Mouse (Mus musculus) T-cell, adult 2 months (primary cell): ENCODE measurements around the gene Klhdc8b.

Experiments used
- DNase-seq: peaks from one replicate; pipeline ENCODE4 v3.0.0; 2022; ENCODE audit warnings: low spot score

Gene Klhdc8b

DNA sequence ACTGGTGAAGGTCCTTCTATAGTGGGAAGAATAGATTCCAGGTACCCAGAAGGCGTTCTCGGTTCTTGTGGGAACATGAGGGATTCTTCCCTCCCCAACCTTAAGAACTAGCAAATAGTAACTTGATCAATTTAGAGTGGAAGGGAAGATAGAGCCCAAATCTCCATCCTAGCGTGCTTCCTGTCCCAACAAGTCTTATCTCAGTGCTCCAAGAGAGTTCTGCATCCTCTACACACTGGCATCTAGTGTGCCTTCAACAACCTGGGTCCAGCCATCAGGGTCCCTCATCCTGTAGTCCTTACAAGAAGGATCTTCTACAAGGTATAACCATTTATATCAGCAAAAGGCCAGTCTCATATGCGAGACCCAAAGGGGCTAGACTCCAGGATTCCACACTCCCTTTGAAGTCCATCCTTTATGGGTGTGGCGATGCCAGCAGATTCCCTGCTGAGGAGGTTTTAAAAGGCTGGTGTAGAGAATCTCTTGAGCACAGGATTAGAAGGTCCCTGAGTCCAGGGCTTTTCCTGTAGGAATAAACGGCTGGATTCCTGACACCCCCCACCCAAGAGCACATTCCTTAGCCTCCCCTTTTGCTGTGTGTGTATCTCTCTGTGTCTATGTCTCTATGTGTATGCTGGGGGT, 9.7 kb downstream of the Klhdc8b start:
- no peak for DNase-seq

DNA sequence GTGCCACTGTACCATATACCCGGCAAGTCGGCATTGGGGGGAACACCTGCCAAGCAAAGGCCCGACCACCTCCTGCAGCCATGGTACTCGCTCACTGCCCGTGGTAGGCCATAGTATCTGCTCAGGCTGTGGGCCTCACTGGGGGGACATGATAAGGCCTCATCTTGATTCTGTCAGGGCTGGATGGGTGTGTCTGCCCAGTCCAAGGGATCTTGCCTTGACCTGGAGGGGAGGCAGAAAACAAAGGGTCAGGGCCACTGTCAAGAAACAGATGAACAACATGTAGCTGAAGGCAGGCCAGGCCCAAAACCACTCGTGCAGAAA, 10.2 kb downstream of the Klhdc8b start:
- no peak for DNase-seq

DNA sequence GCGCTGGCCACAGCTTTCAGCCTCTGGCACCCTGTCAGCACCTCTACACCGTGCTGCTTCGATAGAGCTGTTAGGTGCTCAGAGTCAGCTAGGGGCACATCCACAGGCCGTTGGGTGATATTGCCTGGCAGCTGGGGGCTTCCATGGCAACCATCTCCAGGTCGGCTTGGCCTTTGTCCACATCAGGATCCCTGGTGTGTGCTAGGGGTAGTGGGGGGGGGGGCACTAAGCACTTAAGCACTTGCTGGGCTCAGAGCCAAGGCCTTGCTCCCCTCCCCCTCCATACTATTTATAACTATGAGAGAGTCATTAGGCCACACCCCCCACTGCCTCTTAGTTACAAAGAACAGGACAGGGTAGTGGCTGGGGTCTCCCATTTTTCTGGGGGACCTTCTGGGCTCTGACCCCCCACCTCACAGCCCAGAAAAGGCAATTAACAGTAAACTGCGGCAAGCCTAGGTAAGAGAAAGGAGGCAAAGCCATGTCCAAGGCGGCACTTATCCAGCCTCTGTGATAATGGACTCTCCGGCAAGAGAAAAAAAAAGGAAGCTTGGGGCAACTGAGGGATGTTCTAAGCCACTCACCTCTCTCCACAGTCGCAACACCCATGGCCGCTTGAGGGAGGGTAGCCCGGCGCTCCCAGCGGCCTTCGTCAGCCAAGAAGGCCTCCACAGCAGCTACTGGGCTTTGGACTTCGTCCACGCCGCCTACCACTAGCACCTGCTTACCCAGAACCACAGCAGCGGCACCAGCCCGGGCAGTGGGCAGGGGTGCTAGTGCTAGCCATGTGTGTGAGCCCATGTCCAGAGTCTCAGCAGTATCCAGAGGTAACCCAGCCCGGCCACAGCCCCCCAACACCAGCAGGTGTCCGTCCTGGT, 10.8 kb downstream of the Klhdc8b start:
- no peak for DNase-seq

DNA sequence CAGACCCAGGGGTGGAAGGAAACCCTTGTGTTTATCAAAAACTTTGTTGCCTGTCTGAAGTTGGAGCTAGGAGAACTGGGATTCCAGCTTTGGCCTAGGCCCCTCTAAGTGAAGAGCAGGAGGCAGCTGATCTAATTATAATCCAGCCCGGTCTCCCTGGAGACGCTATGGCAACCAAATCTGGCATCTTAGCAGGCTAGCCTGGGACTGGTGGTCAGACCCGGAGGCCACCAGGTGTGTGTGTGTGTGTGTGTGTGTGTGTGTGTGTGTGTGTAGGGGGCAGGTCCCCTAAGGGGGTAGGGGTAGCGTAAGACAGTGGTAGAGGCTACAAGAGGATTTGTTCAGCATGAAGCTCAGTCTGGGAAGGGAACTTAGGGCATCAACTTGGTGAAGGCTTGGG, 11.5 kb downstream of the Klhdc8b start:
- no peak for DNase-seq

DNA sequence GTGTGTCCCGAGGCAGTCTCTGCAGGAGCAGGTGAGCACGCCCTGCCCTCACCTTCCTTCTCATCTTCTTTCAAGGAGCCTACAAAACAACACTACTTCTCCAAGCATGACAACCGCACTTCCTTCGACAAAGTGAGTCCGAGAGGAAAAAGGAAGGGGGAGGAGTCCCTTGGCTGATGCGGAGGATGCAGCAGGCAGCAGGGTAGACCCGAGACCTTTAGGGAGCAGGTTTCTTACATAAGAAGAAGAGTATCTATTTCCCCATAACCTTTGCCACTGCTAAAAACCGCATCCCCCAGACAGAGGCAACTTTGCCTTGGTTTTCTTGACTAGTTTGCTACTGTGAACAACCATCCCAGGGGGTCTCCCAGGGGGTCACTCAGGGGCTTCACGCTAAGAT, 16.3 kb downstream of the Klhdc8b start:
- DNase-seq: peak; percentile 27

DNA sequence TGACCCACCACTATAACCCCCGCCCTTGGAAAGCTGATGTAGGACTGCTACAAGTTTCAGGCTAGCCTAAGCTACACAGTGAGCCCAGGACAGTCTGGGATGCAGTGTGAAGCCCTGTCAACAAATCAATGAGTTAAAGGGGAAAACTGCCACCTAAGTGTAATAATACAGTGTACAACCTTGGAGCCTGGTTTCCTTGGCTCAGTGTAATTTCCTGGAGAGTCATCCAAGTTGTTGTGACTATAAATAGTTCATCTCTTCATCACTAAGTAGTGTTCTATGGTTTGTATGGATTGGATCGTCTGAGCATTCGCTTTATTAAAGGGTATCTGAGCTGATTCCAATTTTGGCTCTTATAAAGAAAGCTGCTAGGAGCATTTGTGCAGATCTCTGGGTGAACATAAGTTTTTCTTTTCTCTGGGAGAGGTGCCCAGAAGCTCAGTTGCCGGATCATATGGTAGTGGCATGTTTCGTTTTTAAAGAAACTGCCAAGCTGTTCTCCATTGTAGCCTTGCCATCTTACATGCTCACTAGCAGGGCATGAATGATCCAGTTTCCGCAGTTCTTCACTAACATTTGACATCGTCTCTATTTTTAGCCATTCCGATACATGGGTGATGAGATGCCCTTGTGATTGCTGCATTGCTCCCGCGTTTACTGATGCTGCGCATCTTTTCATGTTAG, 20.0 kb downstream of the Klhdc8b start:
- no peak for DNase-seq

DNA sequence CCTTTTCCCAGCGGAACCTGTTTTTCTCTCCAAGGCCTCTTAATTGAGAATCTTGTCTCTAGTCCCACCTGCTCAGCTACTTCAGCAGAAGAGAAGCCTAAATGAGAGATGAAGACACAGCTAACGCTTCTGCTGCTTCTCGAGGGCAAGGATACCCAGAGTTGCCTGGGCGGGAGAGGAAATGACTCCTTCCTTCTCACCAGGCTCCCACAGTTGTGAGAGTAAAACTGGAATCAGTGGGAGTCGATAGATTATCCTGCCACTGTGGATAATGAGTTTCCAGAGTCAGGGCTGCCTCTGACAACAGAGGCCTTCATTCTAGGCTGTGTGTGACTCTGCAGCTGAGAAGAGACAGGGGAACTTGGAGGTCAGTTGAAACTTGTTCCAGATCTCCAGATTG, 20.9 kb downstream of the Klhdc8b start:
- DNase-seq: no peak

DNA sequence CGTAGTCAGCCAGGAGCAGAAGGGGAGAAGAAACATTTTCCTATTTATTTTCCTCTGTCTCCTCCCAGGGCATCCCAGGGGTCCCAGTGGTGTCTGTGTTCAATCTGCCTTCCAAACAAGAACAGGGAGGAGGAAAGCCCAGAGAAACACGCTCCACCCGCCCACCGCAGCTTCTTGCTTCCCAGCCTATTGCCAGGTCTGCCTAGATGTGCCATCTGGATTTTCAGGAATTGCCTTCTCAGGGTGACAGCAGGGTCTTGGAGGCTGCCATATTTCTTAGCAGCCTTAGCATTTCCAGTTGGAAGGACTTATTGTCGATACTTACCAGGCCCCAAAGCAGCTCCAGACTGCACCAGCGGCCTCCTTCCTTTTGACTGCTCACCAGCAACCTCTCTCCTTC, 22.2 kb downstream of the Klhdc8b start:
- no peak for DNase-seq

DNA sequence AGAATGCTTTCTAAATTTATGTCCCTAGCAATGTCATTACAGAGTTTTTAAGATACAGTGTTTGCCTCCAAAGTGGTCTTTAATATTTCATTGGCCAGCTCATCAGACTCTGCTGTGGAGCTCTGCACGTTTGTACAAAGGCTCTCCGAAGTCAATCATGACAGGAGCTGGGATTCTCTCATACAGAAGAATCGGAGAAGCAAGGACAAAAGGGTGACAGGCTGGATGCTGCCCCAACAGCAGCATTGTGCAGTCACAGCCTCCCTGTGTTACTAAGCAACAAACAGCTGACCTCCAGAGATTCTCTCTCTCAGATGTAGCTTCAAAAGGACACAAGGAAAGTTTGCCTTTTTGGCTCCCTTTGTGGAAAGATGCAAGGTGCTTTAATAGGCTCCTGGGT, 25.2 kb downstream of the Klhdc8b start, which contains the start of gene BC048562:
TSS of gene BC048562 (plus strand) at position 301 of the 400 bp plus-strand sequence.
- no peak for DNase-seq

DNA sequence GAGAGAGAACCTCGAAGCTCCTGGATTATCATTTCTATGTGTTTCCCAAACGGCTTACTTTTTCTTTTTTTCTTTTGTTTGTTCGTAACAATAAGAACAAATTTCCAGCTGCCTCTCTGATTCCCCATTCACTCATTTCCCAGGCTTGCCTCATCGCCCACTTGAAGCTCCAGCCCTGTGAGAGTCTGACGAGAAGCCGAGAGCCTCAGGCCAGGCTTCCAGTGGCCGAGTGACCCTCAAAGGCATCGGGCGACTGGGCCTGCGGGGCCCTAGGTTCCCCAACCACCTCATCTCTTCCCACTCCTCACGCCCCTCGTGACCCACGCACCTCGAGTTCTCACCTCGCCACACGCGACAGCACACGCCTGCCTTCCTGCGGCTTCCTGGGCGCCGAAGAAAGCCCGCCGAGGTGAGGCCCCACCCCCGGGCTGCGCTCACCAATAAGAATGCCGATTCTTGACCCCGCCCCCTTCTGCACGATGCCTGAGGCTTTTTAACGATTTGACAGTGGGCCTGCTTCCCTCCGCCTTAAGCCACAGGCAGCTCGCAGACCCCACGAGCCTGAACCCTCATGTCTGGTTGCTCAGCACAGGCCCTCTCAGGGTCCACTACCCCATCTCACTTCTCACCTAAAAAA, 29.8 kb downstream of the Klhdc8b start:
- no peak for DNase-seq

DNA sequence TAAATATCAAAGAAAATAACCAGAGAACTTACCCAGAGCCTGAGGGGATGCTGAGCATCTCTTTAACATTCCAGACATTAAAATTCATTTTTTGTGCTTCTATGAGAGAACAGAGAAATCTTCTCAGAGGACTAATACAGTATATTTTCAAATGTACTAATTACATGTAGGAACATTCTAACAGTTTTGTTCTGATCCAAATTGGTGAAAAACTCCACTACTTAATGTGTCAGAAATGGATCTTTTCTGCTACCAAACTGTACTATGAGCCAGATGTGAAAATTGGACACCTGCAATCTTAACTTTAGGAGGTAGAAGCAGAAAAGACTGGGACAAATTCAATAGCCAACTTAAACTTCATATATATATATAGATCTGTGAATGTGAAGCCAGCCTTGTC, 33.0 kb downstream of the Klhdc8b start, which contains the start of gene Ccdc36:
TSS of gene Ccdc36 (minus strand) at position 101 of the 400 bp plus-strand sequence.
- no peak for DNase-seq

DNA sequence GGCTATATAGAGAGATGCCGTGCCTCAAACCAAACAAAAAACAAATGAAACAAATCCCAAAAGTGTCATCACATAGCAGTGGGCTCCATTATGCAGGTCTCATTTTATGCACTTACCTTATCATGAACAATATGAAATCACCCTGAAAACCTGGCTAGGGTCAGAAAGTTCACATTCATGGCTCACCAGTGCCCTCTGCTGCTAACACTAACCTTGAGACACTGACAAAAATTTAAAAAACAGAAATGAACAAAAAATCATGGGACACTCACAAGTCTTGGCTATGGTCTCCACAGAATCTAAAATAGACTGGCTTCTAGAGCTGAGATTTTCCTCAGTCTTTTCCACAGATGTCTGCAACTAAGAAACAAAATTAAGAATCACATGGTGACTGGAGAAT, 49.2 kb downstream of the Klhdc8b start:
- no peak for DNase-seq

DNA sequence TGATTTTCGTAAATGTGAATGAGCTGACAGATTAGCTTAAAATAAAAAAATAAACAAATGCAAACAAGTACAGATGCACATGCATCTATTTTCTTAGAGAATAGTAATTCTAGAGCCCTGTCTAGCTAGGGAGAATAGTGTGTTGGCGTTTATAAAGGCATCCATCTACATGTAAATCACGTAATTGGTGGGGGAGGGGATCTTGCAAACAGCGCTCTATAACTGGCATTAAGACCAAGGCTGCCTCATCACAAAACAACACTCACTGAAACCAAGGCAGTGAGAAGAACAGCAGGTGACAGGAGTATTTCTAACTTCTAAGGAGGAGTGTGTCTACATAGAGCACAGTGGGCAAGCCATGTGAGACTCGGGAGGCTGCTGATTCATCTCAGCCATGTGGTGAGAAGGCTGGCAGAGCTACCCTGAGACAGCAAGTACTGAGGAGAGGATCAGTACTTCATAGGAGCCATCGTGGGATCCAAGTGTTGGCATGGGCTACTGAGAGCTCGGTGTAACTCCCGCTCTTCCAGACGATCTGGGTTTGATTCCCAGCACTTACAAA, 49.9 kb downstream of the Klhdc8b start:
- no peak for DNase-seq

DNA sequence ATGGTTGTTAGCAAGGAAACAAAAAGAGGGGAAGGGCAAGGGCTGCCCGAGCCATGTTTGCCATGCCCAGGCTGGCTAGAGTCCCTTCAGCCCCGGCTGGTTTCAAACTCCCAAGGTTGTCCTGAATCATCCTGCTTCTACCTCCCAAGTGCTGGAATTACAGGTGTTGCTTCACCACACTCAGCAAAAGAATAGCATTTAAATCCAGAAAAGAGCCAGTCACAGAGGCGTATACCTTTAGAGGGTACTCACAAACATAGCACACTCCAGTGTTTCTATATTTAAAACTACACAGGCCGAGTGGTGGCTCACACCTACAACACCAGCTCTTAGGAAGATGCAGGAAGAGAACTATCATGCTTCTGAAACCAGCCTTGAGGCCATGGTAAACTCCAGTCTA, 51.8 kb downstream of the Klhdc8b start:
- no peak for DNase-seq

DNA sequence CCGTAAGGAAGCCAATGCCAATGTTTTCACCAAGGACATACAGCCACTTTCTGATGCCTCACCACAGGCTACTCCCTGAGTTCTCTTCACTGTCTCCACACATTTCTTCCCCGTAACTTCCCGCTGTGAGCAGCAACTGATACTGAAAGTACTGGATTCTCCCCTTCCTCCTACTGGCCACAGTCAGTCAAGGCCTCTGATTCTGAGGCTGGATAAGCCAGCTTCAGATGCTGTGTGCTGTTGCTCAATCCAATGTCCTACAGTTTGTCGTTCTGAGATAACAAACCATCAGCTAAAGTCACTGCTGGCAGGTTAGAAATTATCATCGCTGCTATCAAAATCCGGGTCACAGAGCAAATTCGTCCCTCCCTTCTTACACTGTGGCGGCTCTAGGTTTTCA, 56.9 kb downstream of the Klhdc8b start:
- DNase-seq: no peak

DNA sequence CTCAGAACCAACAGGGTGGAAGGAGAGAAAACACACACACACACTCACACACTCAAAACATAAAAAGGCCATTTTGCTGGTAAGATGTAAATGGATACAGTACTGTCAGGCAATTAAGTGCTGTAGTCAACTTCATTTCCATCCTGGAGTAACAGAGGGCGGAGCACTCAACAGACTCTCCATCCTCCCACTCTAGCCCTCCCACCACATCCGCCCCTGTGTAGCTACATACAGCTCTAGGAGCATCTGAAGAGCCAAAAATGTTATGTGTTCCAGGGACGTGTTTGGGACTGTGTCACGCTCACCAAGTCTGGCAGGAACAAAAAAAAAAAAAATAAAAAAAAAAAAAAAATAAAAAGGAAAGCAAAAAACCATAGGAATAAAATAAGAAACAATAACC, 58.3 kb downstream of the Klhdc8b start:
- DNase-seq: no peak

DNA sequence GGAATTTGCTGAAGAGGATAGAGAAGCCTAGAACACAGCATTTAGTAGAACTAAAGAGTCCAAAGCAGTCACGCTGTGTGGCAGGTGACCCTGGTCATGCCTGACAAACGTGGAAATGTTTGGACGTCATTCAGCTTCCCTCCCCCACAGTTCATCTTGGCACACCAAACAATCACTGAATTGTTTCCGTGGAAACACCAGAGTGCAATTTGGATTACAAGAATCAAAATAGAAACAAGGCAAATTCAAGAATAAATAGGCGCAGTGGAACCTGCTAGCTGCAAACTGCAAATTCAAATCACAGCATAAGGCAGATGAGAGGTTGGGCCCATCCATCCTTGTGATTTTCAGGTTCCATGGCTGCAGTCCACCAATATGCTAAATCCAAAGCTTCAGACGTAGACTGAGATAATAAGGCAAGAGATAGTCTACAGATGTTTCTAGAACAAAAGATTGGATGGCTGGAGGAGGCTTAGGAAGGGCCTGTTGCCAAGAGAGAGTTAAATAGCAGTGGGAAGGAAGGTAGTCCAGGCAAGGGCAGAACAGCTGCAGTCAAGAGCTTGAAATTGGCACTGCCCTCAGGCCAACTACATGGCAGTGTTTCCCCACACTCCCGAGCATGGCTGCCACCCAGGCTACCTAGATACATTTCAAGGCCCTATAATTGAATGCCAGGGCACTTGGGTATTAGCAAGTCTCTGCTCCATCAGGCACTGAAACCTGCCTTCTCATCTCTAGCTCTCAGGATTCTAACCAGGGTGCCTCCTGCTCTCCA, 60.0 kb downstream of the Klhdc8b start:
- DNase-seq: no peak

DNA sequence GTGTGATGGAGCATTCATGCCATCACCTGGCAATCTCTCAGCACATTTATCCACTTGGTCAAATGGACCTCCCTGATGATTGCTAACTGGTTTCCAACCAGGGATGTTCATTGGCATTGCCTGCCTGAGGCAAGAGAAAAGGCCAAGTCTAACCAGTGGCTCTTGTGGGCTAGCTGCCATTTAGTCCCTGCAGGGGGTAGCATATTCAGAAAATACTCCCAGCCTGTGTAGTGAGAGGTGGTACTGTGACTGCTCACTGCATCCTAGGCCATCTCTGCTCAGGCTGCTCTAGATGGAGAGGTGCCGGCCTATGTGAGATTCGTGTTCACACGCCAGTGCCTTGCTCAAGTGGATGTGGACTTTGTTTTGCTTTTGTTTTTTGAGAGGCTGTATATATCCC, 63.1 kb downstream of the Klhdc8b start:
- DNase-seq: no peak
